Mouse (Mus musculus): ENCODE measurements around the gene Nrxn3. TPM values are rescaled to one million over a fixed set of nuclear protein-coding genes. Genes with fewer than 3 reads are reported as not detected.

The Nrxn3 gene
- polyA plus RNA-seq, 1 experiment: 0.19 TPM

DNA sequence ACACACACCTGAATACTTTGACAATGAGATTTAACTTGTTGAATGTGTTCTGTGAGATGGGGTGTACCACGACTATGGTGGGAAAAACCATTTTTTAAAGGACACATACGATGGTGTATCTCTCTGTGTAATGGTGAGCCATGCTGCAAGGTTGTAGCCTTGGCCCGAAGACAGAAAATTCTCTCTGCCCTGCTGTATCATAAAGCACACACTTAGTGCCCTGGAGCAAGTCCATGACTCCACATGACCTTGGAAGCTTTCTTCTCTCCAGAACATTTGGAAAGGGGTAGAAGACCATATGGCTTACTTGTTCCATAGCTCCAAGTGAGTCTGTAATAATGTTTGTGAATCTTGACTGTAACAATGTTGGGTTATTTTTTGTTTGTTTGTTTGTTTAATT, 1609.8 kb downstream of the Nrxn3 start:
- Histone ChIP-seq H3K27ac (ENCODE audit: control insufficient read depth, insufficient read depth, low read length) (no peak overlapping the region), H3K27me3 (ENCODE audit: control insufficient read depth, insufficient read depth, low read length) (no peaks in the 10 kb centered on the region), H3K4me3 (ENCODE audit: control insufficient read depth, insufficient read depth, low read length) (no peak overlapping the region), H3K36me3 (ENCODE audit: control insufficient read depth, insufficient read depth, low read length) (no peaks in the 10 kb centered on the region), H3K4me1 (replicated peaks; ENCODE audit: control insufficient read depth, insufficient read depth, low read length) (no peaks in the 10 kb centered on the region)
- WGBS: 93% methylated on average over 3 of the region's 3 CpGs
- no peak for DNase-seq
- no peak for TF ChIP-seq POLR2A (IDR thresholded peaks at IDR 0.05; ENCODE audit: control insufficient read depth, extremely low read depth, insufficient read depth, low read length, poor library complexity)
- no peak for TF ChIP-seq CTCF (IDR thresholded peaks at IDR 0.05; ENCODE audit: borderline replicate concordance, control insufficient read depth, extremely low read depth, insufficient read depth, low read length, poor library complexity)

DNA sequence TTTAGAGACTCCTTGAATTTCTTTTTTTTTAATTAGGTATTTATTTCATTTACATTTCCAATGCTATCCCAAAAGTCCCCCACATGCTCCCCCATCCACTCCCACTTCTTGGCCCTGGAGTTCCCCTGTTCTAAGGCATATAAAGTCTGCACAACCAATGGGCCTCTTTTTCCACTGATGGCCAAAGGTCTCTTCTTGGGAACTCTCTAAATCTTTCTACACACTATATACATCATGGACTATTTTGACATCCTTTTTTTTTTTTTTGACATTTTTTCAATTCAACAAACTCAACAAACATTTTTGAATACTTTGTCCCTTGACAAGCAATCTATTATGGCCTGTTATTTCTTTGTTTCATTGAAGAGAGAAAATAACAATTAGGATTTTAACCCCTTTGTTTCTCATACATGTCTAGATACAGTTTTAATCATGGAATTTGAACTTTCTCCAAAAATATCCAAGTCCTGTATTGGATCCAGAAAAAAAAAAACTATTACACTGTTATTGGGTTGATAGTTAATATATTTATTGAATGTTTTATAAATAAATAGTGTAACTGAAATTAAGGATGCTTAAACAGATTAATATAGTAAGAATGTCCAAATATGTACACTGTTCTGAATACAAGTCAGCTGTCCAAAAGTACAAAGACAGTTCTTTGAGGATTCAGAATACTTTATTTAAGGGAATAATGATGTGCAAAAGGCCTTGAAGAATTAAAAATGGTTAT, 1615.0 kb downstream of the Nrxn3 start:
- no peak for DNase-seq
- Histone ChIP-seq H3K36me3 (ENCODE audit: control insufficient read depth, insufficient read depth, low read length) (no peaks in the 10 kb centered on the region), H3K4me1 (replicated peaks; ENCODE audit: control insufficient read depth, insufficient read depth, low read length) (no peaks in the 10 kb centered on the region), H3K27me3 (ENCODE audit: control insufficient read depth, insufficient read depth, low read length) (no peaks in the 10 kb centered on the region), H3K4me3 (ENCODE audit: control insufficient read depth, insufficient read depth, low read length) (no peak overlapping the region), H3K27ac (ENCODE audit: control insufficient read depth, insufficient read depth, low read length) (no peak overlapping the region)
- TF ChIP-seq CTCF (IDR thresholded peaks at IDR 0.05; ENCODE audit: borderline replicate concordance, control insufficient read depth, extremely low read depth, insufficient read depth, low read length, poor library complexity) (no peak), POLR2A (IDR thresholded peaks at IDR 0.05; ENCODE audit: control insufficient read depth, extremely low read depth, insufficient read depth, low read length, poor library complexity) (no peak)

DNA sequence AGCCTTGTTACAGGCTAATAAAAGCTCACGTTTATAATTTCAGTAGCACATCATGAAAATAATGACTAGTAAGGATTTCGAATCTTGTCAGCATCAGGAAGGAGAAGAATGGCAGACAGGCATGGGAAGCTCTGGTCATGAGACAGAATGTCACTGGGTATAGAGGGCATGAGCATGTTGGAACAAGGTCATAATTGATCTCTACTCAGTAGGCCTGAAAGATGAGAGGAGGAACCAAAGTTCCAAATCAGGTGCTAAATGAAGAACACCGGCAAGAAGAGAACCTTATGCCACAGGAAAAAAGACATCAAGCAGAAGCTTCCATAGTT, 1615.5 kb downstream of the Nrxn3 start:
- no peaks in the 10 kb centered on the region for H3K36me3 ChIP-seq (ENCODE audit: control insufficient read depth, insufficient read depth, low read length)
- H3K27ac ChIP-seq (ENCODE audit: control insufficient read depth, insufficient read depth, low read length): no peak overlapping the region
- TF ChIP-seq POLR2A (IDR thresholded peaks at IDR 0.05; ENCODE audit: control insufficient read depth, extremely low read depth, insufficient read depth, low read length, poor library complexity) (no peak), CTCF (IDR thresholded peaks at IDR 0.05; ENCODE audit: borderline replicate concordance, control insufficient read depth, extremely low read depth, insufficient read depth, low read length, poor library complexity) (no peak)
- no peak overlapping the region for H3K4me3 ChIP-seq (ENCODE audit: control insufficient read depth, insufficient read depth, low read length)
- H3K27me3 ChIP-seq (ENCODE audit: control insufficient read depth, insufficient read depth, low read length): no peaks in the 10 kb centered on the region
- 91% methylated on average over 3 of the region's 3 CpGs for WGBS
- no peaks in the 10 kb centered on the region for H3K4me1 ChIP-seq (replicated peaks; ENCODE audit: control insufficient read depth, insufficient read depth, low read length)
- DNase-seq: no peak

Measured in thymus, adult 2 months (tissue).